Mouse (Mus musculus): ENCODE measurements at regions not wholly inside any gene's neighbourhood (a gene's known extent, or its start where the extent isn't known, plus 50 kb on each side); places are given as distances from the start of the nearest gene placed in this dataset.

- peak in 1 of 2 experiments; percentile 5 for DNase-seq (ENCODE audit: extremely low spot score in 1 of 2, low spot score in 1 of 2)
These were observed 434.9 kb downstream of the Rnf144b start for GRCm38 (mm10) chr13:47557196-47557974.

- DNase-seq (ENCODE audit: extremely low spot score in 1 of 2, low spot score in 1 of 2) = no peak
These were observed 440.4 kb downstream of the Rnf144b start for GRCm38 (mm10) chr13:47562836-47563235.

GRCm38 (mm10) chr13:47576516-47576915 is 454.1 kb downstream of the Rnf144b start:
- DNase-seq (ENCODE audit: extremely low spot score in 1 of 2, low spot score in 1 of 2) = peak in 1 of 2 experiments; percentile 5

GRCm38 (mm10) chr13:47580144-47580543 is 457.7 kb downstream of the Rnf144b start:
- no peak for DNase-seq (ENCODE audit: extremely low spot score in 1 of 2, low spot score in 1 of 2)

GRCm38 (mm10) chr13:47585158-47585557 is 462.7 kb downstream of the Rnf144b start:
- no peak for DNase-seq (ENCODE audit: extremely low spot score in 1 of 2, low spot score in 1 of 2)

GRCm38 (mm10) chr13:47602646-47603045 is 480.2 kb downstream of the Rnf144b start:
- DNase-seq (ENCODE audit: extremely low spot score in 1 of 2, low spot score in 1 of 2) = no peak

GRCm38 (mm10) chr13:47611439-47611838 is 489.0 kb downstream of the Rnf144b start:
- no peak for DNase-seq (ENCODE audit: extremely low spot score in 1 of 2, low spot score in 1 of 2)

GRCm38 (mm10) chr13:47636511-47637103 is 514.2 kb downstream of the Rnf144b start:
- no peak for DNase-seq (ENCODE audit: extremely low spot score in 1 of 2, low spot score in 1 of 2)

- no peak for DNase-seq (ENCODE audit: extremely low spot score in 1 of 2, low spot score in 1 of 2)
These were observed 519.9 kb downstream of the Rnf144b start for GRCm38 (mm10) chr13:47642341-47642740.

- no peak for DNase-seq (ENCODE audit: extremely low spot score in 1 of 2, low spot score in 1 of 2)
These were observed 522.6 kb downstream of the Rnf144b start for GRCm38 (mm10) chr13:47645081-47645480.

- DNase-seq (ENCODE audit: extremely low spot score in 1 of 2, low spot score in 1 of 2) = no peak
These were observed 525.2 kb downstream of the Rnf144b start for GRCm38 (mm10) chr13:47647693-47648092.

GRCm38 (mm10) chr13:47650093-47650492 is 527.6 kb downstream of the Rnf144b start:
- no peak for DNase-seq (ENCODE audit: extremely low spot score in 1 of 2, low spot score in 1 of 2)

GRCm38 (mm10) chr13:47666470-47666869 is 544.0 kb downstream of the Rnf144b start:
- no peak for DNase-seq (ENCODE audit: extremely low spot score in 1 of 2, low spot score in 1 of 2)

GRCm38 (mm10) chr13:47666956-47667701 is 544.7 kb downstream of the Rnf144b start:
- DNase-seq (ENCODE audit: extremely low spot score in 1 of 2, low spot score in 1 of 2) = peak; percentile 82 to 93

GRCm38 (mm10) chr13:47688131-47688530 is 565.7 kb downstream of the Rnf144b start:
- no peak for DNase-seq (ENCODE audit: extremely low spot score in 1 of 2, low spot score in 1 of 2)

GRCm38 (mm10) chr13:47693815-47694214 is 567.2 kb upstream of the Id4 start:
- no peak for DNase-seq (ENCODE audit: extremely low spot score in 1 of 2, low spot score in 1 of 2)

GRCm38 (mm10) chr13:47695877-47696276 is 565.2 kb upstream of the Id4 start:
- no peak for DNase-seq (ENCODE audit: extremely low spot score in 1 of 2, low spot score in 1 of 2)

- DNase-seq (ENCODE audit: extremely low spot score in 1 of 2, low spot score in 1 of 2) = no peak
These were observed 560.5 kb upstream of the Id4 start for GRCm38 (mm10) chr13:47700556-47700955.

- DNase-seq (ENCODE audit: extremely low spot score in 1 of 2, low spot score in 1 of 2) = peak; percentile 8 to 24
These were observed 552.9 kb upstream of the Id4 start for GRCm38 (mm10) chr13:47707961-47708609.

GRCm38 (mm10) chr13:47709323-47709722 is 551.7 kb upstream of the Id4 start:
- no peak for DNase-seq (ENCODE audit: extremely low spot score in 1 of 2, low spot score in 1 of 2)

GRCm38 (mm10) chr13:47712507-47712906 is 548.5 kb upstream of the Id4 start:
- DNase-seq (ENCODE audit: extremely low spot score in 1 of 2, low spot score in 1 of 2) = no peak
